Mouse (Mus musculus) CH12.LX (cell line): ENCODE measurements at regions not wholly inside any gene's neighbourhood (a gene's known extent, or its start where the extent isn't known, plus 50 kb on each side); places are given as distances from the start of the nearest gene placed in this dataset.

ENCODE experiments used
- DNase-seq: peaks from one replicate; pipeline ENCODE4 v3.0.0-alpha.2; 2013; ENCODE audit errors: extremely low read depth
- H3K27ac ChIP-seq: 2 replicates; pipeline ENCODE4 v1.5.1; 2012; ENCODE audit warnings: low read depth, mild to moderate bottlenecking, control low read depth, moderate library complexity; ENCODE audit not compliant: insufficient read depth
- H3K27me3 ChIP-seq: replicated peaks from 2 replicates; pipeline ENCODE3; 2012; ENCODE audit warnings: inconsistent platforms
- H3K36me3 ChIP-seq, 2 experiments: replicated peaks in 1 of 2; 2 replicates each; pipeline versions ENCODE3 to v1.6.1; 2012; ENCODE audit warnings: inconsistent platforms in 1 of 2, low read length in 1 of 2, mild to moderate bottlenecking in 1 of 2, mixed read lengths in 1 of 2, moderate library complexity in 1 of 2; ENCODE audit not compliant: control insufficient read depth in 1 of 2, insufficient read depth in 1 of 2
- H3K4me1 ChIP-seq, 2 experiments: 2 replicates each; pipeline ENCODE4 v1.6.1; 2012; ENCODE audit warnings: inconsistent platforms in 1 of 2, moderate library complexity in 1 of 2; ENCODE audit not compliant: insufficient read depth in 2 of 2, control insufficient read depth in 1 of 2
- H3K4me2 ChIP-seq: 2 replicates; pipeline ENCODE4 v1.6.1; 2012; ENCODE audit warnings: low read depth, mild to moderate bottlenecking, control low read depth; ENCODE audit not compliant: poor library complexity, insufficient read depth, severe bottlenecking
- H3K4me3 ChIP-seq, 3 experiments: fragments of 150-350 bp in 1 of 3; sonication (generic) in 1 of 3; replicated peaks in 1 of 3; 2 replicates each; pipeline versions ENCODE3 to v1.5.1; 2011 to 2012; ENCODE audit warnings: low read depth in 2 of 3, low read length in 2 of 3, mild to moderate bottlenecking in 2 of 3, moderate library complexity in 2 of 3, control low read depth in 1 of 3, improper control_type of control experiment in 1 of 3, inconsistent platforms in 1 of 3, mixed read lengths in 1 of 3; ENCODE audit not compliant: poor library complexity in 1 of 3
- H3K79me2 ChIP-seq: replicated peaks from 2 replicates; pipeline ENCODE4 v1.6.1; 2012; ENCODE audit warnings: mild to moderate bottlenecking, moderate library complexity; ENCODE audit not compliant: control insufficient read depth, poor library complexity, insufficient read depth, severe bottlenecking; ENCODE audit errors: extremely low read depth
- H3K9ac ChIP-seq: 2 replicates; pipeline ENCODE4 v1.6.1; 2012; ENCODE audit warnings: low read depth, mild to moderate bottlenecking, control low read depth, moderate library complexity; ENCODE audit not compliant: insufficient read depth
- H3K9me3 ChIP-seq: replicated peaks from 2 replicates; pipeline ENCODE3; 2012; ENCODE audit warnings: low read length, inconsistent platforms, mixed read lengths
- BHLHE40 ChIP-seq: IDR thresholded peaks from 2 replicates; pipeline ENCODE4 v1.6.1; 2011; ENCODE audit warnings: mild to moderate bottlenecking, low read depth, low read length, improper control_type of control experiment
- CHD2 ChIP-seq: IDR thresholded peaks from 2 replicates; pipeline ENCODE4 v1.6.1; 2011; ENCODE audit warnings: low read length, improper control_type of control experiment
- CTCF ChIP-seq, 2 experiments: IDR thresholded peaks in 1 of 2; conservative IDR thresholded peaks in 1 of 2; 2 replicates each; pipeline ENCODE4 v1.5.1; 2011 to 2012; ENCODE audit warnings: low read depth in 2 of 2, low read length in 2 of 2, improper control_type of control experiment in 1 of 2, inconsistent platforms in 1 of 2, mild to moderate bottlenecking in 1 of 2, moderate library complexity in 1 of 2
- E2F4 ChIP-seq: IDR thresholded peaks from 2 replicates; pipeline ENCODE4 v1.6.1; 2011; ENCODE audit warnings: low read depth, low read length, improper control_type of control experiment; ENCODE audit not compliant: insufficient replicate concordance
- ELF1 ChIP-seq: IDR thresholded peaks from 2 replicates; pipeline ENCODE4 v1.6.1; 2014; ENCODE audit warnings: low read depth, mild to moderate bottlenecking, inconsistent platforms, low read length, improper control_type of control experiment
- HCFC1 ChIP-seq: IDR thresholded peaks from 2 replicates; pipeline ENCODE4 v1.6.1; 2012; ENCODE audit warnings: low read depth, mild to moderate bottlenecking, inconsistent platforms, low read length, improper control_type of control experiment
- IRF4 ChIP-seq: IDR thresholded peaks from 2 replicates; pipeline ENCODE4 v1.6.1; 2014; ENCODE audit warnings: low read depth, mild to moderate bottlenecking, inconsistent platforms, low read length, improper control_type of control experiment
- JUND ChIP-seq: conservative IDR thresholded peaks from 2 replicates; pipeline ENCODE4 v1.6.1; 2011; ENCODE audit warnings: low read depth, low read length, improper control_type of control experiment
- MAX ChIP-seq: IDR thresholded peaks from 2 replicates; pipeline ENCODE4 v1.6.1; 2011; ENCODE audit warnings: low read length, improper control_type of control experiment
- MAZ ChIP-seq: IDR thresholded peaks from 2 replicates; pipeline ENCODE4 v1.6.1; 2012; ENCODE audit warnings: low read depth, mild to moderate bottlenecking, inconsistent platforms, low read length, improper control_type of control experiment, moderate library complexity
- MEF2A ChIP-seq: IDR thresholded peaks from 2 replicates; pipeline ENCODE4 v1.6.1; 2014; ENCODE audit warnings: low read depth, mild to moderate bottlenecking, inconsistent platforms, low read length, improper control_type of control experiment, borderline replicate concordance
- MYC ChIP-seq: IDR thresholded peaks from 2 replicates; pipeline ENCODE4 v1.6.1; 2011; ENCODE audit warnings: low read depth, mild to moderate bottlenecking, improper control_type of control experiment, low read length
- NELFE ChIP-seq: IDR thresholded peaks from 2 replicates; pipeline ENCODE4 v1.6.1; 2011; ENCODE audit warnings: low read depth, low read length, improper control_type of control experiment
- NRF1 ChIP-seq: IDR thresholded peaks from 2 replicates; pipeline ENCODE4 v1.6.1; 2014; ENCODE audit warnings: low read depth, mild to moderate bottlenecking, inconsistent platforms, low read length, improper control_type of control experiment, moderate library complexity
- SMC3 ChIP-seq: IDR thresholded peaks from 2 replicates; pipeline ENCODE4 v1.6.1; 2011; ENCODE audit warnings: low read depth, low read length, improper control_type of control experiment
- TCF12 ChIP-seq: IDR thresholded peaks from 2 replicates; pipeline ENCODE4 v1.6.1; 2014; ENCODE audit warnings: low read depth, mild to moderate bottlenecking, inconsistent platforms, low read length, improper control_type of control experiment
- USF1 ChIP-seq: IDR thresholded peaks from 2 replicates; pipeline ENCODE4 v1.6.1; 2014; ENCODE audit warnings: low read depth, mild to moderate bottlenecking, inconsistent platforms, low read length, improper control_type of control experiment
- USF2 ChIP-seq: conservative IDR thresholded peaks from 2 replicates; pipeline ENCODE4 v1.6.1; 2011; ENCODE audit warnings: low read depth, low read length, improper control_type of control experiment
- ZKSCAN1 ChIP-seq: IDR thresholded peaks from 2 replicates; pipeline ENCODE4 v1.6.1; 2012; ENCODE audit warnings: low read depth, inconsistent platforms, low read length, improper control_type of control experiment, borderline replicate concordance
- ZMIZ1 ChIP-seq: IDR thresholded peaks from 2 replicates; pipeline ENCODE4 v1.6.1; 2012; ENCODE audit warnings: low read depth, mild to moderate bottlenecking, inconsistent platforms, low read length, improper control_type of control experiment
- dilution Hi-C: fragments of 300-500 bp; cut with MboI; formaldehyde crosslinking; loops from 2 replicates; pipeline ENCODE4 v1.14.3; 2020; ENCODE audit warnings: low sequenced_read_pairs; ENCODE audit not compliant: extremely low pct_unique_long_range_greater_than_20kb, extremely low pct_ligation_motif_present
- in situ Hi-C: fragments of 300-500 bp; cut with MboI; formaldehyde crosslinking; loops from 3 replicates; pipeline ENCODE4 v1.14.3; 2019; ENCODE audit warnings: low sequenced_read_pairs, low pct_ligation_motif_present, low pct_unique_long_range_greater_than_20kb, mixed read lengths

DNA sequence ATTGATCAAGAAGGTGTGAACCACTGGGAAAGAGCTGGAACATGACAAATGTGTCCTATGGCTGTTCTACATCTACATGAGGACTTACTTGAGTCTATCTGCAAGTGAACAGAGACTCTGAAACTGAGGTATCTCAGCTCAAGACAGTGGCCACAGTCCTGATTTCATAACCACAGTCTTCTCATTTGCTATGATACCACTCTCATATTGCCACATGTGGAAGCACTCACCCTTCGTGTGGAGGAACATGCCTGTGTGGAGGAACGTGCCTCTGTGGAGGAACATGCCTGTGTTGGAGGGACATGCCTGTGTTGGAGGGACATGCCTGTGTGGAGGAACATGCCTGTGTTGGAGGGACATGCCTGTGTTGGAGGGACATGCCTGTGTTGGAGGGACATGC lies 574.0 kb downstream of the Efna5 start:
- dilution Hi-C loops = no loop called here
- Histone ChIP-seq H3K4me3 (no peak overlapping the region), H3K79me2 (no peaks in the 10 kb centered on the region), H3K9ac (no peak overlapping the region), H3K36me3 (no peaks in the 10 kb centered on the region), H3K4me2 (no peak overlapping the region), H3K9me3 (peaks cover 16% of the 10 kb centered on the region), H3K4me1 (no peaks in the 10 kb centered on the region), H3K27ac (no peak overlapping the region), H3K27me3 (no peaks in the 10 kb centered on the region)
- no peak for DNase-seq
- TF ChIP-seq NELFE (no peak), ZMIZ1 (no peak), USF1 (no peak)
- in situ Hi-C loops = no loop called here

- no peak for TF ChIP-seq ZKSCAN1
- no peak for TF ChIP-seq USF1
- TF ChIP-seq MEF2A = no peak
- TF ChIP-seq MAX = no peak
- TF ChIP-seq IRF4 = no peak
- no peak for TF ChIP-seq E2F4
- TF ChIP-seq JUND = no peak
- TF ChIP-seq NRF1 = no peak
- no peak for TF ChIP-seq USF2
- no peak for TF ChIP-seq CTCF (conservative IDR thresholded peaks at IDR 0.05 in 1 of 2, IDR thresholded peaks at IDR 0.05 in 1 of 2; ENCODE audit: low read depth in 2 of 2, low read length in 2 of 2)
- no peak for TF ChIP-seq ELF1
- no peak for TF ChIP-seq BHLHE40
- TF ChIP-seq HCFC1 = no peak
- TF ChIP-seq CHD2 = no peak
- TF ChIP-seq MAZ = no peak
- TF ChIP-seq SMC3 = no peak
- no peak for TF ChIP-seq MYC
- TF ChIP-seq TCF12 = no peak
- Histone ChIP-seq H3K27ac (no peak overlapping the region), H3K9ac (no peak overlapping the region), H3K27me3 (no peaks in the 10 kb centered on the region), H3K79me2 (no peaks in the 10 kb centered on the region), H3K36me3 (no peaks in the 10 kb centered on the region), H3K4me3 (no peak overlapping the region), H3K9me3 (peaks cover 16% of the 10 kb centered on the region), H3K4me2 (no peak overlapping the region), H3K4me1 (no peaks in the 10 kb centered on the region)
- dilution Hi-C loops (no loop called here), in situ Hi-C loops (no loop called here)
- DNase-seq = no peak
Measured at GRCm38 (mm10) chr17:62306524-62306923, 574.6 kb downstream of the Efna5 start.
